Mouse (Mus musculus) NIH3T3 (cell line): Measurements from ENCODE around the gene Ptprn.

Experiments used
- DNase-seq: peaks from one replicate; pipeline ENCODE4 v3.0.0-alpha.2; 2012; ENCODE audit warnings: low read depth

Ptprn gene

DNA sequence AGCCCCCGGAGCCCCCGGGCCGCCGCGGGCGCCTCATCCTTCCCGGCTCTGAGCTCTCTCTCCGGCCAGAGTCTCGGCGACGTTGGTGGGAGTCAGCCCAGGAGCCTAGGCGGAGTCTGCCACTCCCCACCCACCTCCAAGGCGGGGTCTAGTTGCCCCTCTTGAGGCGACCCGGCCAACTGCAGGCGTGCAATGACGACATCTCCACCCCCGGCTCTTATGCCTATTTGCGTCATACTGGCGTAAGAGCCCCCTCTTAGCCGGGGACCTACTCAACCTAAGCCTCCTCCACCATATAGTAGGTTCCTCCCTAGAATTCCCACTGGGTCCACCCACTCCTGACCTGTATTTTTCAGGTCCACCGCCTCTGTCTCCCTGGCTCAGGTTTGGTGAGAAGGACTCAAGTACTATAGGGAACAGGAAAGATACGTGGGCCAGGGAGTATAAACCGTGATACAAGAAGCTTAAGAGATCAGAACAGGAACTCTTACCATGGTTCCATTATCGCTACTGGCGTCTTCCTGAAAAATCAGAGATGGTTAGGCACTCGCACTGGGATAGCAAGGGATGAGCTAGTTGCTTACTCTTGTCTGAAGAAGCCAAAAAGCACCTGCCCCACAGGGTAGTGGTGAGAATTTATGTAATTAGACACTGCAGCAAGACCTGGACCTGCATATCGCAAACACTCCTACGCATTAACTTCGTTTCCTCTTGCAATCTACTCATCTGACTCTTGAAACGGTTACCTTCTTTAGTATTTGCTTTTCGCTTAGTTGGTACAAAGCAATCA is at the start of gene Ptprn:
Gene Ptprn, minus strand, starts transcription at position 412 of the 790 bp plus-strand sequence.
- peak; percentile 83 for DNase-seq

- DNase-seq: no peak
Measured at GRCm38 (mm10) chr1:75311694-75312093, 47.4 kb upstream of the Ptprn start.

- DNase-seq: no peak
Measured at GRCm38 (mm10) chr1:75304662-75305061, 40.4 kb upstream of the Ptprn start.

GRCm38 (mm10) chr1:75294294-75294693 is 30.0 kb upstream of the Ptprn start:
- DNase-seq: no peak

GRCm38 (mm10) chr1:75293331-75293701 is 29.0 kb upstream of the Ptprn start:
- DNase-seq: no peak

DNA sequence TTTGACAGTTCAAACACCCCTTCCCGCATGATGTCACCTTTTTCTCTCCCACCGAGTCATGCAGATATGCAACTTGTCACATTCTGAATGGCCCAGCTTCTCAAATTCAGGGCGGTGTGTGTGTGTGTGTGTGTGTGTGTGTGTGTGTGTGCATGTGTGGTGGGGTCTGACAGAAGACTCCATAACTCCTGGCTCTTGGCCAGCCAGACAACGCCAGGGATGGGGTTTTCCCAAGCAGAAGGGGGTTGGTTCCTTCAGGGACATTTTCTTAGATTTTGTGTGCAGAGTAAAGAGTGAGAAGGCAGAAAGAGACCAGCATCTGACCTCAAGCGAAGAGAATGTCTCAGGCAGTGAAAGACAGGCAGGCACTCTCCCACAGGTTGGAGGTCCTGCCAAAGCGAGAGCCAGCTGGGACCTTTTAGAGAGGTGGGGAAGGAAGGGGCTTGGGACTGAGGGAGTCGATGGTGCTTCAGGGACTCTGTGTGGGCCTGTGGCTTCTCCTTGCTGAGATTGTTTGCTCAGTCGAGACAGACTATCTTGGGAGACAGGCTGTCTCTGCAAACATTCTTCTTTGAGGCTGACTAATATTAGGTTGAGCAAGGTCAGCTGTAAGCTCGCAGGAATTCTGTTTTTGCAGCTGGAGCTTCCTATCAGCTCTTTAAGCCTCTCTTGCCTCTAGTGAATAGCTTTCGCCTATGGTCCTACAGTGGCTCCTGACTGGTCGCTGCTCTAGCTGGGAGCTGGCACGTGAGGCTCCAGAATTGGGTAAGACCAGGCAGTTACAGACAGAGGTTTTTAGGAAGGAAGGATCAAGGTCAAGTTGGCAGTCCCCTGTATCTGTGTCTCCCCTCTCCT is 28.4 kb upstream of the Ptprn start:
- peak; percentile 84 for DNase-seq

DNA sequence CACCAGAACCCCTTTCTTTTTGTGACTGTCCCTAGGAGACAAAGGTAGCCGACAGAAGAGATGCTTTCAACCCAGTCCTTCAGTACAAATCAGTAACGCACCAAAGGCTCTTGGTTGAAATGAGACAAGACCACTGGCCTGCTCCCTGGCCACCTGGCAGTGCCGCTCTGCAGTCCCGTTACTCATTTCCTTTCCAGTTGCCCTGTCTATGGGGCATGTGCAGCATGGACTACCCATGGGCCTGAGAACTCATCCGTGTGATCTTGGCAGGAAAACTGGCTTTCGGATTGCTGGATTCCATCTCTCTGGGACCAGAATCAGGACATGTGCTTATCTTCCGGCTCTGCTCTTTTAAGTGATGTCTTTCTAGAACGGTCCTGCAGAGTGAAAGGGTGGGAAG is 27.0 kb upstream of the Ptprn start:
- no peak for DNase-seq

- DNase-seq: peak; percentile 83
Measured at GRCm38 (mm10) chr1:75290582-75290981, 26.3 kb upstream of the Ptprn start.

DNA sequence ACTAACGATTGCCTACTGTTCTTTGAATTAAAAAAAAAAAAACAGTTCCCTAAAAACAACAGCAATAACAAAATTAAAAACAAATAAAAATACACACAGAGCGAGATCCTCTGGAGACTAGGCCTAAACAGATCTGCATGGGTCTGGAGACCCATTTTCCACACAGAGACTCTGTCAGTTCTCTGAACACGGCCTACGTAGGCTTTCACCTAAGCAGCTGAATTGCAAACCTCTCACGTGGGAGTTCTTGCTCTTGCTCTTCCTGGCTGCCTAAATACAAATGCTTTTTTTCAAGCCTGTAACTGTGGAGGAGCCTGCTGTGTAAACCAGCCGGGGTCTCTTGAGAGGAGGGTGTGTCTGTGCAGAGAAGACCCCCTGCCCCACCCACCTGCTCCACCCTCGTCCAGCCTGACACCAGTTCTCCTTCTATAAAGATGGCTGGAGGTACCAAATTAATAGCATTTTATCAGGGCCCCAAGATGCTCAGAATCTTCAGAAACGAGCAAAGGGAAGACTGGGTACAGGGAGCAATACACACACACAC is 25.7 kb upstream of the Ptprn start:
- no peak for DNase-seq

DNA sequence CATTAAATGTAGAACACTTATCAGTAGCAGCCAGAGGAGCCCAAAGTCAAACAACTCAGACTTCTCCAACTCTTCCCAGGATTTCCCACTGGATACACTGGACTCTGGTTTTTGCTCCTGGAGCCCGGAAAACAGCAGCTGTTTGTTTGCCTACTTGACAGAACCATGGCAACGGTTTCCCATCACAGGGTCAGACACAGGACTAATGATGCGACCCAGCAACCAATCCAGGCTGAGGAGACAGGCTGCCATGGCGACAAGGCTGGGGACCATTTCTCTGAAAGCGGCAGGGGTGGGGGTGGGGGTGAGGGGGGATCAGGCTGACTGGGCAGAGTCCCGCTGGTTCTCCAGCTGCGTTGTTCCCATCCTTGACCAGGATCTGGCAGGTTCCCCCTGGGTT is 25.1 kb upstream of the Ptprn start:
- no peak for DNase-seq

DNA sequence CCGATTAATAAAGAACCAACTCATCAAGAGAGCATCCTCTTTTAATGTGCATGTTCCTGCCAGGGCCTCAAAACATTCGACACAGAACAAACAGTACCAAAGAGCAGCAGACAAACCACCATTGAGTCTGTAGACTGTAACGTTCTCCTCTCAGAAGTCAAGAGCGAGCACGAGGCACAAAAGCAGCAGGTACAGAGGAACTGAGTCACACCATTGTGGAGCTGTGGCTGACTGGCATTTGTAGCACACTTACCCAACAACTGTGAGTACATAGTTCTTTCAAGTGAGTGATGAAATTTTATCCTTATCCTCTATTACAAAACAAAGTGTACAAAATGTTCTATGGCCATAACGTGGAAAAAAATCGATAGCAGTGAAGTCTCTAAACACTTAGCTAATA is 20.6 kb upstream of the Ptprn start:
- no peak for DNase-seq

- DNase-seq: no peak
Measured at GRCm38 (mm10) chr1:75283017-75283416, 18.7 kb upstream of the Ptprn start.

- no peak for DNase-seq
Measured at GRCm38 (mm10) chr1:75278228-75278627, 13.9 kb upstream of the Ptprn start, which contains the start of gene Resp18. TSS of gene Resp18 (minus strand) at chr1:75278415.

DNA sequence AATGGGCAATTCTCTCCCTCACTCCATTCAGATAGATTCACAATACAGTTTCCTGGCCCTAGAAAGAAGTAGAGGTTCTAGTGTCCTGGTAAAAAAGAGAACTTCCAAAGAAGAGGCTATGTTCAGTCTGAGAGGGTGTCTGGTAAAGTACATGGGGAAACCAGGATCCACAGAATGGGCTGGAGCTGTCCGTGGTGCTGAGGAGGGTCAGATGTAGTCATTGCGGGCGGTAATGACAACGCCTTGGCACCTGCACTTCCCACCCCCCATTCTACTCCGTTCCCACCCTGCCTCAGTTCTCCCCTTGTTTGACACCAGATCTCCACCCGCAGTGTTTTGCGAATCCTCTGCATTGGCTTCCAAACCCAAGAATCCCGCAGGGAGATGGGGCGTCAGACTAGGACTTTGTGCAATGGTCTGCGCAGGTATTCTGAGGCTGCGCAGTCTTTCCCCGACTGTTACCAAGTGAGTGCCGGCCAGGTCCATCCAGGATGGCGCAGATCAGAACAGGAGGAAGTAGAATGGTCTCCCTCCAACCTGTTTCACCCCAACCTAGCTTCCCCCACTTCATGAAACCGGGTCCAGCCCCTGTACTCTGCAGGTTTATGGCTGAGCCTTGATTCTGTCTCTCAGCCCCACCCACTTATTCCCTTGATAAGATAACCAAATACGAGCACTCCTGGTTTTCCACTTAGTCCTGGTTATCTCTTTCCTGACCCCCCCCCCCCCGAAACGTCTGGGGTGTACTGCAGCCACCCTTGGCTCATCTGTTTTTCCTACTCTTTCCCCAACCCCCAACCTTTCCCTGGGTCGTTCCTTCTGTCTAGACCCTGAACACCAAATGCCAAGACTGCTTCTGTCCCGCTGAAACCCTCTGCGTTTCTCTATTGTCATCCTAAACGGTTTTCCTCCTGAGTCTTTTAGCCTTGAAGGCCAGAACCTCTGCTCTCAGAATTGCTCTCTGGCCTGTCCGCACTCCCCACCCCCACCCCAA is 13.2 kb upstream of the Ptprn start:
- peak; percentile 86 for DNase-seq

GRCm38 (mm10) chr1:75262969-75263951 is 1.0 kb downstream of the Ptprn start:
- DNase-seq: peak; percentile 95

- DNase-seq: peak; percentile 64
Measured at GRCm38 (mm10) chr1:75261278-75261677, 3.0 kb downstream of the Ptprn start.

DNA sequence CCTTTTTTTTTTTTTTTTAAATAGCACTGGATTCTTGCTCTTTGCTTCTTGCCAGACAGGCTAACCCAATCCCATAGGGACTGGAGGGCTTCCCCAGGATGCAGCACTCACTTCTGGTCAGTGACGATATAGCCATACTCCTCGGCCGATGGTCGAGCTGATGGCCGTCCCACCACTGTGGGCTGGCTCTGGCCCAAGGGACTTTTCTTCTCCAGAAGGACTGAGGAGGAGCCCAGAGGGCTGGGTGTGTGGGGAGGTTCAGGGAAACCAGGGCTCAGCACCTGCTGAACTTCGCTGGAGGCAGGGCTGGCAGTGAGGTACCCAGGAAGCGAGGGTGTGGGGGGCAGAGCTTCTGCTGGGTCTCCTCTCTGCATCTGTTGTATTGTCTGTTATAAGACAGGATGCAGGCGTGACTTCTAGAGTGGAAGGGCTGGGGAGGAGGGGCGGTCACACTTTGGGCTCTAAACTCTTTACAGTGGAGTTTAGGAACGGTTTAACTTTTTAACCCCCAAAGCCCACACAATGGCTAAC is 8.7 kb downstream of the Ptprn start:
- DNase-seq: no peak

GRCm38 (mm10) chr1:75254625-75255013 is 9.7 kb downstream of the Ptprn start:
- DNase-seq: no peak

DNA sequence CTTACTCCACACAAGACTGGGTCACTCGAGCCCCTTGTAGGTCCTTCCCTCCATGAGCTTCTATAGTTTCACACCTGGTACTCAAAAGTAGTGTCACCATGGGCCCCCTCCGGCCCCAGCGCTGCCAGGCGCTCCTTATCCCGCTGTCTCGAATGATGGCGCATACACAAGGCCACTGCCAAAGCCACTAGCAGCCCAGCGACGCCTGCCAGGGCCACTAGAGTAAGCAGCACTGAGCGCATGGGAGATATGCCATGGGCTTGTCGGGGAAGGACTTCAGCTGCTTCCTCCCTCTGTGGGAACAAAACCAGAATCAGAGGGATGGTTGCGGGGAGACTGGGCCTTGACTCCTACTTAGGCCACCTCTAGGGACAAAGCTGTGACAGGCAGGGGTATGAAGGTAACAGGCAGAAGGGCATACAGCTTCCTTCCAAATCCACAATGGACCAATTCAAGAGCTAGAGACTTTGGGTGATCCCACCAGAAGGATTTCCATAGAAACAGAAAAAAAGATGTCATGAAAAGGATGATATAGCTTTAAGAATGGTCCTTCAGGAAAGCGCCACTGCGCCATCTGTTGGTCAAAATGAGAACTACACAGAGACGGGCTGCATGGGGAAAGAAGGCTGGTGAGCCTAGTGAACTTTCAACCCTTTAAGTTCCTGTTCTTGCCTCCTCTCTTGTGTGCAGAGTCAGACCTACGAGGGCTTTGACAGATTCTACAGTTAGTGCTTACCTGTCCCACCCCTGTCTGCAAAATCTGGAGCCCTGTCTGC is 10.3 kb downstream of the Ptprn start:
- DNase-seq: peak; percentile 93
